Mouse (Mus musculus) yolk sac, embryonic 10.5 days (tissue): ENCODE results near the gene Fanca.
"Not testable (repeated sequence)": the region's sequence is repeated elsewhere in the genome, so short reads cannot be mapped to it uniquely, and the experiment has no call there.

Experiments
- DNase-seq: peaks from one replicate; pipeline ENCODE4 v3.0.0-alpha.2; 2017; ENCODE audit warnings: low spot score

The Fanca gene

GRCm38 (mm10) chr8:123232553-123232952, 85.8 kb downstream of the Fanca start:
- DNase-seq: no peak

- no peak for DNase-seq
Observed at GRCm38 (mm10) chr8:123231742-123232141, 86.6 kb downstream of the Fanca start.

GRCm38 (mm10) chr8:123230326-123230725, 88.0 kb downstream of the Fanca start:
- DNase-seq: not testable (repeated sequence)

GRCm38 (mm10) chr8:123228416-123228815, 90.0 kb downstream of the Fanca start:
- DNase-seq: no peak

GRCm38 (mm10) chr8:123224278-123225266, 93.8 kb downstream of the Fanca start, which contains the start of gene Cdk10:
Gene Cdk10, plus strand, starts transcription at chr8:123224842.
- peak; percentile 90 for DNase-seq

- DNase-seq: no peak
Observed at GRCm38 (mm10) chr8:123220917-123221316, 97.5 kb downstream of the Fanca start.
